Mouse (Mus musculus) duodenum, adult 2 months (tissue): ENCODE results near the gene Tmem219. TPM values are rescaled to one million over a fixed set of nuclear protein-coding genes. Genes with fewer than 3 reads are reported as not detected.

Experiments
- polyA plus RNA-seq: library from polyadenylated mRNA; depleted of rRNA; stranded (reverse); fragments of >200 nt; gene quantifications from 2 replicates; pipeline ENCODE4 v1.2.3, GENCODE M21; 2012; ENCODE audit warnings: low replicate concordance; rRNA removed

The Tmem219 gene
- 203 and 206 TPM in 2 replicates for polyA plus RNA-seq

DNA sequence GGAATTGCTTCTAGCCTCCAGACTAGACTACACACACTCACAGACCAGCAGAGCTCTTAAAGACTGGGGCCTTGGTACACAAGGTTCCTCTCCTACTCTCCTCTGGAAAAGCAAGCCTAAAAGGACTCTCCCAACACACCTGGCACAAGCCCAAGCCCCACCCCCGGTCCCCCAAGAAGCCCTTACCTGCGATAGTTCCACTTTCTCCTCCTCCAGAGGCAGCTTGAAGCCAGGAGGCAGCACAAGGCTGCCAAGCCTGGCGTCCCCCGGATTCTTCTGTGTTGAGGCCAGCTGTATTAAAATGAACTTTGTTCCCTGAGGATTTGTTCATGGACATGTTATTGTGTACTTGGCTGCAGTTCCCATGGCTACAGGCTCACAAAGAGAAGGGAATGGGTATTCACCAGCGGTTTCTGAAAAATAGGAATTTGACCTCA, at the start of gene Tmem219:
Gene Tmem219 (minus strand): TSS at position 294 of the 437 bp plus-strand sequence.

DNA sequence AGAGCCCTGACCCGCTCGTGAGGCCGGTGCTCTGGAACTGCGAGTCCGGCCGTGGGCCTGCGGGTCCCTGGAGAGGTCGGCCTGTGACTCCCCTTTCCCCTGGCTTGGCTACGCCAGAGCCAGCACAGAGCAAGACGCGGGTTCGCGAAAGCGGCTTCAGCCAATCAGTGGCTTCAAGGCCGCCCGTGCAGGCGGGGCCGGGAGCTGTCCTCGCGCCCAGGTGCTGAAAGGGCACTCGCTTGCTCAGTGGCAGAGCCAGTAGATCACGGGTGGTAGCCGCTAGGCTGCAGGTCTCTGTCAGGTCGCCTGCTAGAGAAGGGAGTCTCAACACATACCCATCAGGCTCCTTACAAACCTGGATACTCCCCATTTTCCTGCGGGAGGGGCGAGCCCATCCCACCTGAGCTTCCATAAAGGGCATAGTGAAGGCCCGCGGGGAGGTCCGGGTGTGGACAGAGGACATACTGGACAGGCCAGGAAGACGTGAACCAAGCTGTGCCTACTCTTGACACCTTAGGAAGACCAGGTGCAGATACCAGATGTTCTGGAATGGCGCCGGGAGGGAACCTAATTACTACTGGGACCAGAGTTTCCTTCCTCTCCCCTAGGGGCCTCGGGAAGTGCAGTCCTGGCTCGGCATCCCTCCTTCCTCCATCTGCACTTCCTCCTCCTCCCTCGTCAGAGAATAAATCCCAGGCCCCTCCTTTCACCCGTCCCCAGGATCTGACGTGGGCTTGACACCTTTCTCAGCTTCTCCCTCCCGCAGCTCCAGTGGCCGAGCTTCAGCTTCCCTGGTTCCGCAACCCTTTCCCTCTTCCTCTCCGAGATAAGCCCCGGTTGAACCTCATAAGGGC, 27.3 kb upstream of the Tmem219 start, which contains the start of gene Sez6l2:
Gene Sez6l2 (plus strand): TSS at position 771 of the 854 bp plus-strand sequence.

DNA sequence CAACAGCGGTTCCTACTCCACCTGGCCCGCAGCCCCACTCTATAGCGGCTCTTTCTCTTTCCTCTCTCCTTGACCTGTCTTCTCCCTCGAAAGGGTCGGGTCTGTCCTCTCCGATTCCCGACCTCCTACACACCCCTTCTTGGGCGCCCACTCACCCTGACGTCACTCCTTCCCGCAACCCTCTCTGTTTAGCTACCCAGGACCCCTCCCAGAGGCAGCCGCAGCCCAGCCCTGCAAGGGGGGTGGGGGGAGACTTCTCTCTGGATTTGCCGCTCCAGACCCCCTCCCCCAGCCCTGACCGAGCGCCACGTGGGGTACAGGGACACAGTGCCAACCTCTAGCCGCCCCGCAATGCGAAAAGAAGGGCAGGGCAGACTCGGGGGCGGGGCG, 26.7 kb upstream of the Tmem219 start, which contains the start of gene Asphd1:
Gene Asphd1 (minus strand): TSS at position 180 of the 390 bp plus-strand sequence.

DNA sequence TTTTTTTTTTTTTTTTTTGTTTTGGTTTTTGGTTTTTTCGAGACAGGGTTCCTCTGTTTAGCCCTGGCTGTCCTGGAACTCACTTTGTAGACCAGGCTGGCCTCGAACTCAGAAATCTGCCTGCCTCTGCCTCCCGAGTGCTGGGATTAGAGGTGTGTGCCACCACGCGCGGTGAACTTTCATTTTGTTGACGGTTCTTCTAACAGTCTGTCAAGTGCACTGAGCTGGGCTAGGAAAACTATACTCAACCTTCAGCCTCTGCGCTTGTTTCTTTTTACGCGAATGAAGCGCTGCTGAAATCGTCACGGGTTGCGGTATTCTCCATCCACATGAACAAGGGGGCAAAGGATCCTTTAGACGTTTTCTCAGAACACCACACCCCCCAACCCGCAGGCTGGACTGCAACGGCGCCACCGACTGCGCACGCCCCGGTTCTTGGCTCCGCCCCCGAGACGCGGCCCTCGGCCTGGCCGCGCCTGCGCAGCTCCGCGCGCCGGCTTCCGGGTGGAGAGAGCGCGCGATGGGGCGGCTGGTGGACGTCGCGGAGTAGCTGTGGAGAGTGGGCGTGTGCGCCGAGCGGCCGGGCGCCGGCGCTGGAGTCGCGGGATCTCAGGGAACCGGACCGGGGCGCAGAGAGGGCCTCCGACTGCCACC, 5.8 kb upstream of the Tmem219 start, which contains the start of gene Kctd13:
Gene Kctd13 (plus strand): TSS at position 496 of the 654 bp plus-strand sequence.

DNA sequence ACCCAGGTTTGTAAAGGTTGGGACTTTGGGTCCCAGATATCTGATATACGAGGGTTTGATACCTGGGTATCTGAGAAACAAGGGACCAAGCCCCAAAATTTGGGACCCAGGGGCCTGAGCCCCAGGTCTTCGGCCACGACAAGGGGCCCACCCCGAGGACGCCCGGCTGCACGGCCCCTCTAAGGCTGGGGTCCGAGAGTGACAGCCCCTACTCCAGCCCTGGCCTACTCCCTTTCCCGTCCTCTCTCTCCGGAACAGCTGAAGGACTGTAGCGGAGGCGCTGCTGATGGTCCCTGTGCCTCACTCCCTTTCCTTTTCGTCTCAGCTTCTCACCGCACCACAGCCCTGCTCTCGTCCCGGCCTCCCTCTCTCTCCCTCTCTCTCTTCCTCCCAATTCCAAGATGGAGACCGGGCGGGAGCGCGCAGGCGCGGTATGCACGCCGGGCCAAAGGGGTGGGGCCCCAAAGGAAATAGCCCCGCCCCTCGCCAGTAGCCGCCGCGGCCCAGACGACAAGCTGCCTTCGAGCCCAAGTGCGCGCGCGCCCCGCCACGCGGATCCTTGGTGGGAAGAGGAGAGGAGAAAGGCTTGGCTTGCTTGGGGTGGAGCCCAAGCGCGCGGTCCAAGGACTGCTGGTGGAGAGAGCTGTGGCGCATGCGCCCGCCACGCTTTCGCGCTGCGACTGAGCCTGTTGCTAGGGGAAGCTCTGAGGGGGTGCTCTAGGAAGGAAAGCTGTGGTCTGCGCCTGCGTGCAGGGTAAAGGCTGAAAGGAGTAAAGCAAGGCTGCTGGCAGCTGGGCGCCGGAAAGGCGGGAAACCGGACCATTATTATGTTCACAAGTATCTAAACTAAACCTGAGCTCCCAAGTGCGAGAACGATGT, 38.2 kb downstream of the Tmem219 start, which contains the start of gene Taok2:
Gene Taok2 (minus strand): TSS at position 418 of the 879 bp plus-strand sequence.

DNA sequence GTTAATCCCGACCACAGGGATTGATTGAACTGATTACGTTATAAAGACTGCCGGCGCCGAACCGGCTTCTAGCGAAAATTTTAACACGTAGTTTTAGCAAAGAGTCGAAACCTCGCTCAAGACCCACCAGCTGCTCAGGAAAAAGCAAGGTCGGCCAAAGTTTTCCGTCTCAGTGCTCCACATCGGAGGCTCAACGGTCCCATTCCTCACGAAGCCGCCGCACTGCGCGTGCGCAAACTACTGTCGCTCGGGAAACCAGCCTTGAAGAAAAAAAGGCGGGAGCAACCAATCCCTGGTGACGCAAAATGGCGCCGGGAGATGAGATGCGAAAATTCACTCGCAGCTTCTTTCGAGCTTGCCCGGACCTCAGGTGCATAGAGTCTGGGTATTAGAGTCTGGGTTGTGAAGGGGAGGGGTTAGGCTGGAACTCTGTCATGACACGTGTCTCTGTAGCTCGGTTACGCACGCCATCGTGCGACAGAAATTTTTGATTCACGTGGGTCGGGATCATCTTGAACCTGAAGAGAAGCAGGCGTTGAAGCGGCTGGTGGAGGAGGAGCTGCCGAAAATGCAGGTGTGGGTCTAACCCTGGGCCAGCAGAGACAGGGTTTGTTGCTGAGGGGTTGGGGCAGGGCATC, 60.5 kb downstream of the Tmem219 start, which contains the start of gene Ino80e:
Gene Ino80e (minus strand): TSS at position 231 of the 638 bp plus-strand sequence.

DNA sequence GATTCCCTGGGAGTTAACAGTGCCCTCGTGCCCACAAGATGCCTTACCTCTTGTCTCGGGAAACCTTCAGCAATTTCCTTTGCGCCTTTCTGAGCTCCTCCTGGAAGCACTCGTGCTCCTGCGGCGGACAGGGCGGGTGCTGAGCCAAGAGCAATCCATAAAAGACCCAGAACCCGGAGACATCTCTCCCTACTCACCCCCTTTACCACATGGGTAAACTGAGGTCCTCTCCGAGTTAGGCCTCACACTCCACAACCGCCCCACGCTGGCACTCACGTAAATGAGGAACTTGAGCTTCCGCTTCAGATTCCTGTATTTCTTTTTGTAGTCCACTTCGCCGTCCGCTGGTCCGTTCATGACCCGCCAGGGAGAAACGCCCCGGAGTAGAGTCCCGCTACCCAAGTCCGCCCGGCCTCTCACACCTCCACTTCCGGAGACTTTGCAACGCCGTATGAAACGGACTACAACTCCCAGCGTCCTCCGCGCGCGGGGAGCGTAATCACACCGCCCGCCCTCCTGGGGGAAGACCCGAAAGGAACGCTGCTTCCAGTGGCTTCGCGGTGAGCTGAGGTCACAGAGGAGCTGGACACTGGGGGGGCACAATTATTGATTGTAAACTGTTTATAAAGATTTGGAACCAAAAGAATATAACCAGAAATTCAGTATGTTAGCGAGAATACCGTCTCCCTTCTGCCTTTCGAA, 61.1 kb downstream of the Tmem219 start, which contains the start of gene Hirip3:
Gene Hirip3 (plus strand): TSS at position 544 of the 702 bp plus-strand sequence.

DNA sequence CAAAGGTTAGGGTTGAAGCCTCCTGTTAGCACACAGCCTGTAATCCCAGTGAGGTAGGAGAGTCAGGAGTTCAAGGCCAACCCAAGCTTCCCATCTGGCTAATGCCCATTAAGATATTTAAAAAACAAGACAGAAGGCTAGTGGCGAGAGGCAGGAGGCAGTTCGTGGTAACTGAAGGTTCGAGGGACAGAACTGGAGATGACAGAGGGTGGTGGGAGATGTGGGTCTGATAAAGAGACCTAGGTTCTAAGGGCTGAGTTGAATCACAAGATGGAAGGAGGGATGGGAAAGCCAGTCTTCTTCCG, 75.6 kb downstream of the Tmem219 start, which contains the start of gene Doc2a:
Gene Doc2a (plus strand): TSS at position 301 of the 305 bp plus-strand sequence.

Other genes with a start within 250 kb of the Tmem219 start
- 4.1 and 9.7 TPM in 2 replicates for gene Sult1a1, start 246.5 kb downstream of the Tmem219 start, polyA plus RNA-seq
- gene Bola2, start 227.5 kb downstream of the Tmem219 start, polyA plus RNA-seq = 33.6 and 37.5 TPM in 2 replicates
- gene Slx1b, start 227.1 kb downstream of the Tmem219 start, polyA plus RNA-seq = 13.1 and 17.4 TPM in 2 replicates
- 60.7 and 132 TPM in 2 replicates for gene Coro1a, start 215.1 kb downstream of the Tmem219 start, polyA plus RNA-seq
- gene Mapk3, start 163.3 kb downstream of the Tmem219 start, polyA plus RNA-seq = 406 and 574 TPM in 2 replicates
- 8.1 and 8.2 TPM in 2 replicates for gene Gdpd3, start 156.6 kb downstream of the Tmem219 start, polyA plus RNA-seq
- 262 and 424 TPM in 2 replicates for gene Ypel3, start 146.0 kb downstream of the Tmem219 start, polyA plus RNA-seq
- 2.1 and 3.5 TPM in 2 replicates for gene Tbx6, start 141.4 kb downstream of the Tmem219 start, polyA plus RNA-seq
- gene Ppp4c, start 130.4 kb downstream of the Tmem219 start, polyA plus RNA-seq = 89.9 and 160 TPM in 2 replicates
- gene Fam57b, start 125.2 kb downstream of the Tmem219 start, polyA plus RNA-seq = 5.2 TPM in 2 replicates
- gene 4930451I11Rik, start 91.3 kb downstream of the Tmem219 start, polyA plus RNA-seq = not detected in 2 replicates
- 0.76 TPM in 1 of 2 replicates, not detected in the other for gene Doc2a, start 75.5 kb downstream of the Tmem219 start, polyA plus RNA-seq
- 2.7 and 5.0 TPM in 2 replicates for gene Hirip3, start 60.9 kb downstream of the Tmem219 start, polyA plus RNA-seq
- gene Ino80e, start 60.5 kb downstream of the Tmem219 start, polyA plus RNA-seq = 44.3 and 46.4 TPM in 2 replicates
- 70.4 and 83.1 TPM in 2 replicates for gene Taok2, start 38.2 kb downstream of the Tmem219 start, polyA plus RNA-seq
- gene Kctd13, start 6.0 kb upstream of the Tmem219 start, polyA plus RNA-seq = 13.9 and 20.5 TPM in 2 replicates
- gene Asphd1, start 26.7 kb upstream of the Tmem219 start, polyA plus RNA-seq = 0.30 and 0.55 TPM in 2 replicates
- gene Sez6l2, start 27.6 kb upstream of the Tmem219 start, polyA plus RNA-seq = 1.6 and 2.2 TPM in 2 replicates
- 215 and 466 TPM in 2 replicates for gene Cdipt, start 53.0 kb upstream of the Tmem219 start, polyA plus RNA-seq
- gene Cdiptos, start 53.2 kb upstream of the Tmem219 start, polyA plus RNA-seq = 0.09 and 0.42 TPM in 2 replicates
- gene Mvp, start 91.7 kb upstream of the Tmem219 start, polyA plus RNA-seq = 193 and 250 TPM in 2 replicates
- gene Pagr1b, start 93.6 kb upstream of the Tmem219 start, polyA plus RNA-seq = 2.4 TPM in 1 of 2 replicates, not detected in the other
- 1.5 TPM in 1 of 2 replicates, not detected in the other for gene Pagr1a, start 94.4 kb upstream of the Tmem219 start, polyA plus RNA-seq
- 19.5 and 23.9 TPM in 2 replicates for gene Gm42742, start 98.2 kb upstream of the Tmem219 start, polyA plus RNA-seq
- gene Prrt2, start 98.3 kb upstream of the Tmem219 start, polyA plus RNA-seq = 4.2 and 5.7 TPM in 2 replicates
- 288 and 667 TPM in 2 replicates for gene Maz, start 104.1 kb upstream of the Tmem219 start, polyA plus RNA-seq
- gene Kif22, start 119.6 kb upstream of the Tmem219 start, polyA plus RNA-seq = 3.9 and 4.4 TPM in 2 replicates
- gene Zg16, start 164.4 kb upstream of the Tmem219 start, polyA plus RNA-seq = 1,613 and 5,119 TPM in 2 replicates
- gene AI467606, start 168.4 kb upstream of the Tmem219 start, polyA plus RNA-seq = 24.0 and 31.4 TPM in 2 replicates
- 0.43 and 0.95 TPM in 2 replicates for gene Qprt, start 199.3 kb upstream of the Tmem219 start, polyA plus RNA-seq
- 2.0 and 2.7 TPM in 2 replicates for gene Spn, start 214.9 kb upstream of the Tmem219 start, polyA plus RNA-seq